Mouse (Mus musculus): ENCODE data around the gene Rgs5.

GRCm38 (mm10) chr1:169655256-169655655 lies at the start of gene Rgs5:
- TF ChIP-seq CTCF (IDR thresholded peaks at IDR 0.05; ENCODE audit: extremely low read depth, insufficient read depth, low read length) (no peak), POLR2A (IDR thresholded peaks at IDR 0.05; ENCODE audit: extremely low read depth, insufficient read depth, low read length) (no peak)
